Mouse (Mus musculus) G1E (cell line): ENCODE data around the gene Plekha7. TPM values are rescaled to one million over a fixed set of nuclear protein-coding genes. Genes with fewer than 3 reads are reported as not detected.

Experiments
- ATAC-seq: 2 replicates; pipeline ENCODE4 v1.8.0; 2016; ENCODE audit warnings: mild to moderate bottlenecking; ENCODE audit not compliant: insufficient number of reproducible peaks, poor library complexity, low FRiP score, severe bottlenecking; ENCODE audit errors: extremely low read depth
- DNase-seq: peaks from one replicate; pipeline ENCODE4 v3.0.0; 2012; ENCODE audit warnings: low spot score
- H3K27me3 ChIP-seq: 2 replicates; pipeline ENCODE4 v1.6.1; 2012; ENCODE audit warnings: mild to moderate bottlenecking, low read length, inconsistent platforms; ENCODE audit not compliant: insufficient read depth
- H3K36me3 ChIP-seq: replicated peaks from 2 replicates; pipeline ENCODE3; 2012; ENCODE audit warnings: mild to moderate bottlenecking, inconsistent platforms
- H3K4me1 ChIP-seq: 2 replicates; pipeline ENCODE4 v1.6.1; 2012; ENCODE audit warnings: low read depth, low read length, inconsistent platforms, mixed read lengths; ENCODE audit not compliant: insufficient read depth
- H3K4me3 ChIP-seq: 2 replicates; pipeline ENCODE4 v1.5.1; 2012; ENCODE audit warnings: low read depth, mild to moderate bottlenecking, inconsistent platforms, low read length, moderate library complexity, mixed read lengths
- H3K9me3 ChIP-seq: replicated peaks from 2 replicates; pipeline ENCODE4 v1.6.1; 2012; ENCODE audit warnings: inconsistent platforms
- CTCF ChIP-seq: IDR thresholded peaks from 2 replicates; pipeline ENCODE4 v1.5.1; 2012; ENCODE audit warnings: low read depth, low read length, inconsistent platforms, mixed read lengths
- GATA1 ChIP-seq: IDR thresholded peaks from 2 replicates; pipeline ENCODE4 v1.6.1; 2012; ENCODE audit warnings: borderline replicate concordance, low read length, inconsistent platforms, mixed read lengths
- GATA2 ChIP-seq: IDR thresholded peaks from 2 replicates; pipeline ENCODE4 v1.6.1; 2012; ENCODE audit warnings: low read depth, low read length, inconsistent platforms, borderline replicate concordance
- POLR2AphosphoS5 ChIP-seq: IDR thresholded peaks from 2 replicates; pipeline ENCODE4 v1.6.1; 2012; ENCODE audit warnings: low read depth, low read length, inconsistent platforms; ENCODE audit not compliant: insufficient replicate concordance
- TAL1 ChIP-seq: conservative IDR thresholded peaks from 2 replicates; pipeline ENCODE4 v1.6.1; 2012; ENCODE audit warnings: low read depth, low read length, inconsistent platforms, mixed read lengths
- polyA plus RNA-seq: library from polyadenylated mRNA; stranded (reverse); fragments of >175 nt; gene quantifications from 2 replicates; pipeline ENCODE4 v1.2.3, GENCODE M21; 2012
- total RNA-seq, 2 experiments: library from RNA; stranded (forward) in 1 of 2; stranded (reverse) in 1 of 2; fragments of 200-1000 nt in 1 of 2; fragments of >200 nt in 1 of 2; fragmentation: Nextera tagmentation in 1 of 2; gene quantifications; 2 replicates each; pipeline ENCODE4 v1.2.3; 2014 to 2017

Gene Plekha7
- total and polyA plus RNA-seq, 3 experiments = 10.1 to 33.4 (median 18.5) TPM

- no peak overlapping the region for H3K4me3 ChIP-seq
- peaks cover 52% of the 10 kb centered on the region for H3K36me3 ChIP-seq
- no peaks in the 10 kb centered on the region for H3K27me3 ChIP-seq
- ATAC-seq (no peak), DNase-seq (no peak)
- H3K9me3 ChIP-seq = no peaks in the 10 kb centered on the region; the same call in 1 of the 2 replicates
- TF ChIP-seq GATA1 = no peak
- TF ChIP-seq GATA2 = no peak
- TF ChIP-seq POLR2AphosphoS5 = no peak
- TF ChIP-seq CTCF = no peak
- no peak for TF ChIP-seq TAL1
- no peaks in the 10 kb centered on the region for H3K4me1 ChIP-seq
These were observed 184.6 kb downstream of the Plekha7 start for GRCm38 (mm10) chr7:116123597-116123985.

- ATAC-seq (no peak), DNase-seq (no peak)
- Histone ChIP-seq H3K9me3 (no peaks in the 10 kb centered on the region; the same call in 1 of the 2 replicates), H3K36me3 (peaks cover 47% of the 10 kb centered on the region), H3K4me1 (no peaks in the 10 kb centered on the region), H3K4me3 (no peak overlapping the region), H3K27me3 (no peaks in the 10 kb centered on the region)
- TF ChIP-seq POLR2AphosphoS5 (no peak), GATA2 (no peak), GATA1 (no peak), TAL1 (no peak)
These were observed 185.1 kb downstream of the Plekha7 start for GRCm38 (mm10) chr7:116122981-116123596.

DNA sequence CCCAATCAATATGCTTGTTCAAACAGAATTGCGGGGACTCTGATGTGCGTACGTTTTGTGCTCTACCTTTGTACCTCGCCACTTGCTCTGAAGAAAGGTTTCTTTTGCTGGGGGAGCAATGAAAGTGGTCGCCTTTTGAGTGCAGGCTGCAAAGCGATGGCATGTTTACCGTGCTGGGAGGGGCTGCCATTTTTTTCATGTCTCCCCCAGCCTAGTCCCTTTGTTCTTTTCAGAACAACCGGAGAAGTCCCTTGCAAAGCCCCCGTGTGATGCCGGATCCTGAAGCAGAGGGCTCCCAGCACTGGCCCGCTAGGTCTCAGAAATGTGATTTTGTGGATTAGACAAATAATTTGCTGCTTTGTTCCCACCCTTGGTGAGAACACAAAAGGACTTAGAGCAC lies 187.0 kb downstream of the Plekha7 start:
- Histone ChIP-seq H3K27me3 (peaks cover 5% of the 10 kb centered on the region; the same call in 1 of the 2 replicates), H3K4me3 (no peak overlapping the region), H3K36me3 (peaks cover 28% of the 10 kb centered on the region), H3K9me3 (no peaks in the 10 kb centered on the region; the same call in 1 of the 2 replicates), H3K4me1 (no peaks in the 10 kb centered on the region)
- TF ChIP-seq TAL1 (no peak), GATA2 (no peak), POLR2AphosphoS5 (no peak), CTCF (no peak), GATA1 (no peak)
- DNase-seq = no peak
- no peak for ATAC-seq

DNA sequence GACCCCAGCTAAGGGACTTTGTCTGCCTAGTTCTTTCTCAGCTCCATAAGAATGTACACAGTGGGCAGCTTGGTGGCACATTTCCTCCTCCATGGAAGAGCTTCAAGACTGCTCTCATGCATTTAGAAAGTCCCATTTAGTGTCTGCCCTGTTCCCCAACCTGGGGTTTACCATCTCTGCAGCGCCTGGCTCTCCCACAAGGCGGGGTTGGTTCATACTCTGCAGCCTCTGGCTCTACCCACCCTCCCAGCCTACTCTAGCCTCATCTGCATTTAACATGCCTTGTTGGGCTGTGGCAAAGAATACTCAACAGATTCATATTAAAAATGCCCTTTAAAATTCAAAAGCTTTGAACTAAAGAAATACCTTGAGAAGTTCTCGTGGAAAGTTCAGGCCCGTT lies 187.4 kb downstream of the Plekha7 start:
- H3K27me3 ChIP-seq = peaks cover 8% of the 10 kb centered on the region; the same call in 1 of the 2 replicates
- no peaks in the 10 kb centered on the region for H3K4me1 ChIP-seq
- H3K9me3 ChIP-seq = no peaks in the 10 kb centered on the region; the same call in 1 of the 2 replicates
- H3K4me3 ChIP-seq = no peak overlapping the region
- TF ChIP-seq CTCF (no peak), GATA1 (no peak), POLR2AphosphoS5 (no peak), TAL1 (no peak), GATA2 (no peak)
- peaks cover 25% of the 10 kb centered on the region for H3K36me3 ChIP-seq
- DNase-seq = no peak
- no peak for ATAC-seq

GRCm38 (mm10) chr7:116119306-116119857 lies 188.8 kb downstream of the Plekha7 start:
- TF ChIP-seq CTCF = no peak
- TF ChIP-seq POLR2AphosphoS5 = no peak
- TF ChIP-seq GATA1 = no peak
- no peak for TF ChIP-seq GATA2
- TF ChIP-seq TAL1 = no peak
- H3K9me3 ChIP-seq = no peaks in the 10 kb centered on the region; the same call in 1 of the 2 replicates
- no peak for DNase-seq
- ATAC-seq = no peak
- peaks cover 13% of the 10 kb centered on the region; the same call in 1 of the 2 replicates for H3K27me3 ChIP-seq
- no peaks in the 10 kb centered on the region for H3K4me1 ChIP-seq
- H3K36me3 ChIP-seq = peaks cover 12% of the 10 kb centered on the region
- H3K4me3 ChIP-seq = no peak overlapping the region

GRCm38 (mm10) chr7:116115991-116116390 lies 192.2 kb downstream of the Plekha7 start:
- H3K27me3 ChIP-seq = peaks cover 17% of the 10 kb centered on the region
- H3K36me3 ChIP-seq = no peaks in the 10 kb centered on the region
- TF ChIP-seq GATA2 = no peak
- TF ChIP-seq TAL1 = no peak
- no peak for TF ChIP-seq POLR2AphosphoS5
- TF ChIP-seq GATA1 = no peak
- TF ChIP-seq CTCF = no peak
- no peaks in the 10 kb centered on the region; the same call in 1 of the 2 replicates for H3K9me3 ChIP-seq
- ATAC-seq = no peak
- DNase-seq = no peak
- H3K4me3 ChIP-seq = no peak overlapping the region
- H3K4me1 ChIP-seq = no peaks in the 10 kb centered on the region
